Mouse (Mus musculus): ENCODE measurements at regions not wholly inside any gene's neighbourhood (a gene's known extent, or its start where the extent isn't known, plus 50 kb on each side); places are given as distances from the start of the nearest gene placed in this dataset.

DNA sequence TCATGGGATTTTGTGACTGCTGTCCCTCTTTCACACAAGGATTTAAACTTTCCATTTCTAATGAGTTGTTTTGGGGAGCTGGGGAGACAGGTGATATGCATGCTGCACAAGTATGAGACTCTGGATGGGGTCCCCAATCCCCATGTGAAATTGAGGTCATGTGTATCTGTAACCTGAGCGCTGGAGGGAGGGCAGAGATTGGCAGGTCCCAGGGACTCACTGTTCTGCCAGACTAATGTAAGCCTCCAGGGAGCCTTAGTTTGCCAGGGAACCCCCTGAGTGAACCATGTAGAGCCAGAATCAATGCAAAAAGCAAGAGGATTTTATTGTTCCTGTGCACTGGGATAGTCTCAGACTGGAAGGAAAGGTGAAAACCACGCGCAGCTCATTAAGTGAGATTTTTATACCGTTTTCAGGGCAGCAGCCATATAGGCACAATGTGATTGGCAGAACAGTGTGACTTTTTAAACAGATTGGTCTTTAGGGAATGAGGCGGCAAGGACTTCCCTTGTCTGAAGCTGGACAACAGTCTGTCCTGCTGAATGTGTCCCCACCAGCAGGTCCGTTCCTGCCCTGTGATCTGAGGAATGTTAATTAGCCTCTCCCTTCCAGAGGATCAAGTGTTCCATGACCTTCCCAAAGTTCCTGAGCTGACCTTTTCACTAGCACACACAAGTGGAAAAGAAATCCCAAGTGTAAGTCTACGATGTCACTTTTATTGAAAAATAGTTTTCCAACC lies 59.9 kb upstream of the Oxgr1 start:
- TF ChIP-seq CTCF (IDR thresholded peaks at IDR 0.05; ENCODE audit: low read depth) (no peak), EP300 (IDR thresholded peaks at IDR 0.05; ENCODE audit: low read depth) (no peak)
